Mouse (Mus musculus) small intestine, adult 2 months (tissue): Measurements from ENCODE around the gene Cited2. TPM values are rescaled to one million over a fixed set of nuclear protein-coding genes. Genes with fewer than 3 reads are reported as not detected.

Experiments used
- H3K27ac ChIP-seq: fragments of 200-500 bp; 2 replicates; pipeline ENCODE4 v1.5.1; 2012; ENCODE audit warnings: low read depth, low read length, control low read depth, inconsistent platforms; ENCODE audit not compliant: insufficient read depth
- H3K27me3 ChIP-seq: fragments of 200-500 bp; 2 replicates; pipeline ENCODE4 v1.6.1; 2012; ENCODE audit warnings: mild to moderate bottlenecking, moderate library complexity, low read length, inconsistent platforms; ENCODE audit not compliant: control insufficient read depth, insufficient read depth
- H3K36me3 ChIP-seq: fragments of 200-500 bp; 2 replicates; pipeline ENCODE4 v1.6.1; 2012; ENCODE audit warnings: mild to moderate bottlenecking, low read length, control low read depth, inconsistent platforms; ENCODE audit not compliant: control insufficient read depth, insufficient read depth
- H3K4me1 ChIP-seq: fragments of 200-500 bp; 2 replicates; pipeline ENCODE4 v1.6.1; 2012; ENCODE audit warnings: low read length, inconsistent platforms, mixed read lengths; ENCODE audit not compliant: control insufficient read depth, insufficient read depth, insufficient read length
- H3K4me3 ChIP-seq: fragments of 200-500 bp; 2 replicates; pipeline ENCODE4 v1.5.1; 2012; ENCODE audit warnings: low read depth, mild to moderate bottlenecking, control low read depth, inconsistent platforms, low read length, moderate library complexity
- CTCF ChIP-seq: fragments of 200-500 bp; IDR thresholded peaks from 2 replicates; pipeline ENCODE4 v1.5.1; 2012; ENCODE audit warnings: low read depth, mild to moderate bottlenecking, control low read depth, inconsistent platforms, low read length, moderate library complexity, mixed read lengths; ENCODE audit not compliant: insufficient replicate concordance, insufficient read length; ENCODE audit errors: extremely low read depth
- POLR2A ChIP-seq: fragments of 200-500 bp; IDR thresholded peaks from 2 replicates; pipeline ENCODE4 v1.6.1; 2012; ENCODE audit warnings: low read depth, mild to moderate bottlenecking, control low read depth, inconsistent platforms, low read length, moderate library complexity
- WGBS: fragments of 180-500 bp; shearing (Covaris S2); methylation state at CpG from one replicate; pipeline ENCODE4 v1.1.7; 2018; 5-methylcytosine and 5-hydroxymethylcytosine counted together
- polyA plus RNA-seq: library from polyadenylated mRNA; depleted of rRNA; stranded (reverse); fragments of >200 nt; gene quantifications from 2 replicates; pipeline ENCODE4 v1.2.3, GENCODE M21; 2012

The Cited2 gene
- polyA plus RNA-seq, 1 experiment: 143 TPM

GRCm38 (mm10) chr10:17681386-17681785 is 41.6 kb upstream of the Cited2 start:
- H3K27ac ChIP-seq: no peak overlapping the region
- H3K36me3 ChIP-seq: no peaks in the 10 kb centered on the region
- no peak overlapping the region for H3K4me3 ChIP-seq
- peaks cover 8% of the 10 kb centered on the region; the same call in 1 of the 2 replicates for H3K4me1 ChIP-seq
- 78% methylated on average over 2 of the region's 2 CpGs for WGBS
- TF ChIP-seq CTCF (no peak), POLR2A (no peak)
- H3K27me3 ChIP-seq: no peaks in the 10 kb centered on the region

DNA sequence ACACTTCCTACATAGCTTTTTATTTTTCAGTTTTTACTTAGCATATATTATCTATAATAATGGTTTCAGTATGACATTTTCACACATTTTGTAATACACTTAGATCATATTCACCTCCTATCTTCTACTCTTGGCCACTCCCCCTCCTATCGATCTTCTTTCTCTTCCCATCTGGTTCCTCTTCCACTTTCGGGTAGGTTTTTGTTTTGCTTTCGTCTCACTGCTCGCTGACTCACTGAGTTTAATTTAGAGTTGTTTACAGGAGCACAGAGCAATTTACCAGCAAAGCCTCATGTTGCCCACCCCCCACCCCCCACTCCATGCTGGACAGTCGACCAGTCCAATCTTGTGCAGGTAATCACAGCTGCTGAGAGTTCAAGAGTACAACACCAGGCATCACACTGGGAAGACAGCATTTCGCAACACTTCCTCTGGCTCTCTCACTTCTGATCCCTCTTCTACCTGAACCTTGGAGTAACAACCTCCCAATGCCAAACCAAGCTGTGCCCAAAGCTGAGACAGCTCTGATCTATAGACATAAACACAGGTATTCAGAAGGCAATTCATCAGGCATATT is 39.1 kb upstream of the Cited2 start:
- Histone ChIP-seq H3K36me3 (no peaks in the 10 kb centered on the region), H3K27ac (peak overlapping the region; percentile 85), H3K27me3 (no peaks in the 10 kb centered on the region), H3K4me1 (peaks cover 8% of the 10 kb centered on the region; the same call in 1 of the 2 replicates), H3K4me3 (peak overlapping the region; percentile 62)
- WGBS: 9% methylated on average over 6 of the region's 6 CpGs
- TF ChIP-seq CTCF: no peak

DNA sequence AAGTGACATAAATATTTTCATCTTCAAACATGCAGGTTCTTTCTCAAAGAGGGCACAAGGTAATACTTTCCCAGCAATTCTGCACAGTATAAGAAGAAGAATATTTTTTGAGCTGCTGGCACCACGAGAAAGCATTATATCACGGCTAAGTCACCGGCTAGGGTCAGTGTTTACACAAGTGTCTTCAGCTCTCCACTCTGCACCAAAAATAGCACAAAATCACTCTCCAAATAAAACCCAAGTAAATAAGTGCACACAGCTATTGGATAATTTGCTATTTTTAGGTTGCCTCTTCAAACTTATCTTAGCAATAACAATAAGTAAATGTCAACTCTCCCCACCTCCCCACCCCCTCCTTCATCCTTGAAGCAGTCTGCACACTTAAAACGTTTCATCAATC is 33.2 kb upstream of the Cited2 start:
- no peak for TF ChIP-seq POLR2A
- TF ChIP-seq CTCF: no peak
- no peaks in the 10 kb centered on the region for H3K36me3 ChIP-seq
- H3K27ac ChIP-seq: no peak overlapping the region
- H3K4me3 ChIP-seq: no peak overlapping the region
- H3K27me3 ChIP-seq: no peaks in the 10 kb centered on the region
- WGBS: 45% methylated on average over 4 of the region's 4 CpGs
- no peaks in the 10 kb centered on the region for H3K4me1 ChIP-seq

- Histone ChIP-seq H3K4me3 (no peak overlapping the region), H3K27ac (no peak overlapping the region), H3K4me1 (no peaks in the 10 kb centered on the region), H3K36me3 (no peaks in the 10 kb centered on the region), H3K27me3 (no peaks in the 10 kb centered on the region)
- 73% methylated on average over 1 of the region's 1 CpGs for WGBS
- no peak for TF ChIP-seq POLR2A
- TF ChIP-seq CTCF: no peak
Observed at GRCm38 (mm10) chr10:17691709-17692108, 31.3 kb upstream of the Cited2 start.

- Histone ChIP-seq H3K4me3 (no peak overlapping the region), H3K27me3 (no peaks in the 10 kb centered on the region), H3K4me1 (no peaks in the 10 kb centered on the region), H3K27ac (no peak overlapping the region), H3K36me3 (no peaks in the 10 kb centered on the region)
- WGBS: 79% methylated on average over 3 of the region's 3 CpGs
- TF ChIP-seq CTCF (no peak), POLR2A (no peak)
Observed at GRCm38 (mm10) chr10:17695801-17696200, 27.2 kb upstream of the Cited2 start.

DNA sequence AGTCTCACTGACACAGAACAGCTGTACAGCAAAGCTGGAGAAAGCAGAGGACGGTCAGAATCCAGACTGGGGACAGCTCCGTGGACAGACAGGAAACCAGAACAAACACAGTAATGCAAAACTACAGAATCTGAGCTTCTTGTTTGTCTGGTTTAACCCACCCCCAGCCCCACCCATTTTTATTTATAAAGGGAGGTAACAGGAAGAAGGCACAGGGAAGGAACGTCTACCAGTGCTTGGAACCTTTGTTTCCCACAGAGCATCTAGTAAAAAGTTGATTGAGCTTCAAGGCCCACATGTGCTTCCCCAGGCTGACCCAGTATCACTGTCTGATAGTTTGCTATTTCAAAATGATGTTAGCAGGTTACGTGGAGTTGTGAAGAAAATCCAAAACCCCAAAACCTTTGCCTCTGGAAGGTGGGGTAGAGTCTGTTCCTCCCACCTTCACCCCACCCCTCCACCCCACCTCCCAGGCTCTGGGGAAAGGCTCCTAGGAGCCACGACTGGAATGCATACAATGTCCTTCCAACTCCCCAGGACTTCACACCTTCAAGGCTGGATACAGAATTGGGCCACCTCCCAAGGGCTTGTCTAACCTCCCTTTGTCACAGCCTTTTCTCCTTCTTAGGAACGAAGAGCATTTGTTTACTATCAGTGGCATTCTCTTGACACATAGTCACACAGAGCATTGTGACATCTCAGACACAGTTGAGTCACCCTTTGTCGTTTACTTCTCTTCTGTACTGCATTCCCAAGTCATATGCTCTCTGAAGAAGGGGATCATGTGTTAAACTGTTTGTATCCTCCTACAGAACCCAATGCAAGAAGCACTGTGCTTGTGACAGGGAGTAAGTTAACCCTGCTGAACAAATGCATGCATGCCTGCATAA is 25.4 kb upstream of the Cited2 start:
- H3K36me3 ChIP-seq: no peaks in the 10 kb centered on the region
- TF ChIP-seq POLR2A: no peak
- no peak for TF ChIP-seq CTCF
- 57% methylated on average over 7 of the region's 7 CpGs for WGBS
- no peak overlapping the region for H3K27ac ChIP-seq
- no peaks in the 10 kb centered on the region for H3K27me3 ChIP-seq
- no peaks in the 10 kb centered on the region for H3K4me1 ChIP-seq
- H3K4me3 ChIP-seq: no peak overlapping the region

- Histone ChIP-seq H3K27me3 (no peaks in the 10 kb centered on the region), H3K36me3 (no peaks in the 10 kb centered on the region), H3K4me1 (no peaks in the 10 kb centered on the region), H3K27ac (no peak overlapping the region), H3K4me3 (no peak overlapping the region)
- 75% methylated on average over 4 of the region's 4 CpGs for WGBS
- TF ChIP-seq CTCF (no peak), POLR2A (no peak)
Observed at GRCm38 (mm10) chr10:17705466-17705973, 17.5 kb upstream of the Cited2 start.
